Mouse (Mus musculus) small intestine, adult 2 months (tissue): Measurements from ENCODE around the gene Ubp1.

Source experiments
- CTCF ChIP-seq: fragments of 200-500 bp; IDR thresholded peaks from 2 replicates; pipeline ENCODE4 v1.5.1; 2012; ENCODE audit warnings: low read depth, mild to moderate bottlenecking, control low read depth, inconsistent platforms, low read length, moderate library complexity, mixed read lengths; ENCODE audit not compliant: insufficient replicate concordance, insufficient read length; ENCODE audit errors: extremely low read depth
- POLR2A ChIP-seq: fragments of 200-500 bp; IDR thresholded peaks from 2 replicates; pipeline ENCODE4 v1.6.1; 2012; ENCODE audit warnings: low read depth, mild to moderate bottlenecking, control low read depth, inconsistent platforms, low read length, moderate library complexity

DNA sequence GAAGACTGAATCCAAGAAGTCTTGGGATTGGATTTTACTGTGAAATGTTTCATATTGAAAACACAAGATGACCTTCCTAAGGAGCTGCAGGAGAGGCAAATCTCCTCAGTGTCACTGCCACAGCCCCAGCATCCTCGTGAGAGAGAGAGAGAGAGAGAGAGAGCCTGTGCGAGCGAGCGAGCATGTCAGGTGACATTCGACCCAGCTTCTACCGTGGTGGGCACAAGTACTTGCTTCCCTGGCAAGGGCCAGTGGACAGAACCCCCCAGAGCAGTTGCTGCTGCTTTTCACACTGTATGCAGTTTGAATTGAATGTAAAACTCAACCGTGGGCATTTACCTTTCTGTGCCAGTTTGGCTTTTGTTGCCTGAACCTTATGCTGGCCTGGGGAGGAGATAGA is 44.7 kb downstream of the Ubp1 start:
- TF ChIP-seq POLR2A (no peak), CTCF (no peak)
